Mouse (Mus musculus) embryonic fibroblast, embryonic 13.5 days (primary cell): ENCODE measurements around the gene Ip6k1. TPM values are rescaled to one million over a fixed set of nuclear protein-coding genes. Genes with fewer than 3 reads are reported as not detected.
A peak's percentile ranks its signal among the peaks of the same experiment; 100 is the strongest.

ENCODE experiments used
- H3K27ac ChIP-seq: 2 replicates; pipeline ENCODE4 v1.5.1; 2012; ENCODE audit warnings: low read length, control low read depth, inconsistent platforms; ENCODE audit not compliant: insufficient read depth
- H3K4me1 ChIP-seq: 2 replicates; pipeline ENCODE4 v1.6.1; 2011; ENCODE audit warnings: low read length; ENCODE audit not compliant: control insufficient read depth, insufficient read depth
- H3K4me3 ChIP-seq: 2 replicates; pipeline ENCODE4 v1.5.1; 2011; ENCODE audit warnings: mild to moderate bottlenecking, control low read depth, low read length; ENCODE audit not compliant: insufficient read depth
- CTCF ChIP-seq: IDR thresholded peaks from 2 replicates; pipeline ENCODE4 v1.5.1; 2011; ENCODE audit warnings: mild to moderate bottlenecking, control low read depth, low read length, moderate library complexity, borderline replicate concordance; ENCODE audit not compliant: insufficient read depth
- POLR2A ChIP-seq: IDR thresholded peaks from 2 replicates; pipeline ENCODE4 v1.6.1; 2011; ENCODE audit warnings: low read depth, mild to moderate bottlenecking, control low read depth, low read length, moderate library complexity
- polyA plus RNA-seq: library from polyadenylated mRNA; stranded (reverse); fragments of >200 nt; gene quantifications from 2 replicates; pipeline ENCODE4 v1.2.4, GENCODE M21; 2011; ENCODE audit warnings: low read depth; ENCODE audit not compliant: missing spikeins, insufficient read length

The Ip6k1 gene
- 54.9 and 57.9 TPM in 2 replicates for polyA plus RNA-seq

DNA sequence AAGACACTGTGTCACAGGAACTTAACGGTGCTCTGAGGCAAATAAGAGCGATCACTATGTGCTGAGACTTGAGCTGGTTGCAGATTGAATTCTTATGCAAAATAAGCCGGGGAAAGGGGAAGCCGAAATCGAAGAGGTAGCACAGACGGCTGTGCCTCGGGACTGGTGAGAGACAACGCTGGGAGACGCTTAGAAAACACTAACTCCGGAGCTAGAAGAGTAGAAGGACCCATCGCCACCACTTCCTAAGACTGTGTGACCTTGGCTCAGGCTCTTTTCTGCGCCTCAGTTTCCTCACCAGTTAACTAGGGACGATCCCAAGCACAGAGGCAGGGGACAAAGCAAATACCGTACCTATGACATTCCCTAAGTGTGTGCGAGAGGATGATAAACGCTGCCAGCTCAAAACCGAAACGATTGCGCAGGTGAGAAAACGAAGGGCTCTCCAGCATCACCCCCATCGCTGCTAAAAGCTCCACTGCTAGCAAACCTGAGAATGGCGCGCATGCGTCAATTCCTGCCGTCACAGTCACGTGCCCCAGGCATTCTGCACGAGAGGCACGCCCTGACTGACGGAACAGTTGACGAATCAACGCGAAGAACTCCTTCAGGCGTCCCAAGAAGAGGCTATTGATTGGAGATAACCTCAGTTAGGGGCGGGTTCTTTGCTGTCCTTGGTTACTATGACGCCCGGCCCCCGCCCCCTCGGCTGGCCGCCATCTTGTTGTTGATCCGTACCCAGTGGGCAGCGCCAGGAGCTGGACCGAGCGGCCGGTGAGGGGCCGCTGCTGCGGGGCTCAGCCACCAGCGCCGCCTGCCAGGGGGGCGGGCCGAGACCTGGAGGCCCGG, at the start of gene Ip6k1:
Gene Ip6k1, plus strand, starts transcription at position 580 of the 849 bp plus-strand sequence.
- peak within 1 kb of the TSS; percentile 90 for H3K4me3 ChIP-seq
- no peaks in the 10 kb centered on the region; the same call in 1 of the 2 replicates for H3K4me1 ChIP-seq
- TF ChIP-seq POLR2A = peak; percentile 97
- no peak for TF ChIP-seq CTCF
- peak within 1 kb of the TSS; percentile 49 for H3K27ac ChIP-seq

DNA sequence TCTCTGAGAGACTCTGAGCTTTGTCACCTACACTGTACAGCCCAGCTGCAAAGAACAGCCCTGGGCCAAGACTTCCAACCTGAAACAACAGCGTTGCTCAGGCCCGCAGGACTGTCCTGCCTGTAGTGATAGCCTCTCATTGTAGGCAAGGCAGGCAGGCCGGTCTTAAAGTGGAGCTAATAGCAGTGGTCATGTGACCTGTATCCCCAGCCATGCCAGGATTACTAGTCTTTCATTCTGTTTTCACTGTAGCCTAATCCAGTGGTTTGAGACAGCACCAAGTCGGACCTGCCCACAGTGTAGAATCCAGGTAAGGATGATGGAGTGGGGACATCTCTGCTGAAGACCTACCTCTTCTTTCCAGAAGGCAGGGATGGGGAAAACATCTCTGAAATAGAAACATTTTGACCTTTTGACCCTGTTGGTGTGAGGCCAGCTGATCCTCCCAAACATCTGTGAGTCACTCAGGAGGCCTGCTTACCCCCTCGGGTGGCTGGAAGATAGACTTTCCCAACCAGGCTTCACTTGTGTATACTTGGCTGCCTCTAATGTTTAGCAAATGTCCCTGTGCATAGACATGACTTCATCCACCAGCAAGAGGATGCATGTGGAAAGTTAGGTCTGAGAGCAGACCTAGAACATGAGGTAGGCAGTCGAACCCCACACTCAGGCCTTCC, 46.5 kb upstream of the Ip6k1 start:
- TF ChIP-seq CTCF (no peak), POLR2A (no peak)
- Histone ChIP-seq H3K4me3 (no peak overlapping the region), H3K4me1 (peaks cover 13% of the 10 kb centered on the region), H3K27ac (no peak overlapping the region)

DNA sequence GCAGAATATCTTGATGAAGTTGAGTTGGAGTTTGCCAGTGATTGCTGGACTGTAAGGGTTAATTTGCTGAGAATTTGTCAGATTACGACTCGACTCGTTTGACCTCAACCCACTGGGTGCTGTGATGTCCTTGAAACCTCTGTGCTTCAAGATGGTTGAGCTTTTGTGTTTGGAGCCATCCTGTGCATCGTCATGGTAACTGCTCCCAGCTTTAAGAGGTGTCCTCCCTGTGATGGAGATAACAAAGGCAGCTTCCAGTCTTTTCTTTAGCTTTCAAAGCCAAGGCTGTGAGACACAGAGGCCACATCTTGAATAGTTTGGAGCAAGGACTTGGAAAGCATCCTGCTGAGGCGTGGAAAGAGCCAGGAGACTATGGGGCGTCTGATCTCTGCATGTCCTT, 45.2 kb upstream of the Ip6k1 start:
- Histone ChIP-seq H3K4me3 (no peak overlapping the region), H3K4me1 (peaks cover 7% of the 10 kb centered on the region), H3K27ac (no peak overlapping the region)
- no peak for TF ChIP-seq CTCF
- no peak for TF ChIP-seq POLR2A

DNA sequence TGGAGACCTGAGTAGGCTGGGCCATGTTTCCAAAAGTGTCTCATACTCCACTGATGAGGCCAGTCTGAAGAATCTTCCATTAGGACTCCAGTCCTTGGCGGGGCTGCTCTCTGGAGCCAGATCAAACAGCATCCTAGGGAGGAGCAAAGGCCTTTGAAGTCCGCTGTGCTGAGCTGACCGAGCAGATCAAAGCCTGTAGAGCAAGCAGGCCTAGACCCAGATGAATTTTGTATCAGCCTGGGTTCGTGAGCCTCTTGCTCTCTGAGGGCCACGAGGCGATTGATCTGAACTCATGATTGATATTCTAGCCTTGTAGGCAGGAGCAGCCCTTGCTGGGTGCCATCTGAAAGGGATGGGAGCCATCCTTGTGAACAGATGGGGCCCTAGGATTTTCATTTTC, 42.4 kb upstream of the Ip6k1 start:
- peaks cover 7% of the 10 kb centered on the region for H3K4me1 ChIP-seq
- no peak overlapping the region for H3K4me3 ChIP-seq
- TF ChIP-seq POLR2A (no peak), CTCF (no peak)
- H3K27ac ChIP-seq = no peak overlapping the region

GRCm38 (mm10) chr9:107960928-107961327, 41.4 kb upstream of the Ip6k1 start:
- Histone ChIP-seq H3K4me1 (peaks cover 2% of the 10 kb centered on the region), H3K4me3 (no peak overlapping the region), H3K27ac (no peak overlapping the region)
- TF ChIP-seq CTCF (no peak), POLR2A (no peak)

DNA sequence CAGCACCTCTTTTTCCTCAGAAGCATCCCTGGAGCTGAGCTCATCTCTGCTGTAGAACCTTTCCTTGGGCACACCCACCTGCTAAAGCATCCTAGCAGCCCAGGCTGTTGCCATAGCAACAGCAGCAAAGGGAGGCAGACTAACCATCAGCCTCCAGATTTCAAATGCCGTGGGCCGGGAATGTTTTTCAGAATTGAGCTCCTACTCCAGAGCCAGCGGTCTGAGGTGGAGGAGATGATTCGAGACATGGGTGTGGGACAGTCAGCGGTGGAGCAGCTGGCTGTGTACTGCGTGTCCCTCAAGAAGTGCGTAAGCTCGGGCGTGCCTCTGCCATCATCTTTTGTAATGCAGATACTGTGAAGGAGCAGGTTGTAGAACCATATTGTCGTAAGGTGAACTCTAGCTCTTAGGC, 40.9 kb upstream of the Ip6k1 start:
- H3K4me3 ChIP-seq = no peak overlapping the region
- TF ChIP-seq POLR2A (no peak), CTCF (no peak)
- no peak overlapping the region for H3K27ac ChIP-seq
- H3K4me1 ChIP-seq = no peaks in the 10 kb centered on the region

DNA sequence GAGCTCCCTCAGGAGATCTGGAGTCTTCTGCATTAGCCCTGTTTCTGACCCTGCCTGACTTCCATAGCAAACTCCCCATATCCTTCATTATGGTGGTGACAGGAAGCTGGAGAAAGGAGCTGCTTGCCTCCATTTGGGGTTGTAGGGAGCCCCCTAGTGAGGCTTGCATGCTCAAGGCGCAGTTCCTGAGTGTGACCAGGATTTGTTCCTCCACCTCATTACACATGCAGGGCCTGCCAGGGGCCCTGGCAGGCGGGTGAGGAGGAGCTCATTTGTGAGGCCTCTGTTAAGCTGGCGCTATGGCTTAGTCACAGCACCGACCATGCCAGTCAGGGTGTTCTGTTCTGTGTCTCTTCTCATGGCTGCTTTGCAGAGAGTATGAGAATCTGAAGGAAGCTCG, 40.4 kb upstream of the Ip6k1 start:
- TF ChIP-seq POLR2A (no peak), CTCF (peak; percentile 34; the same call in 1 of the 2 replicates)

DNA sequence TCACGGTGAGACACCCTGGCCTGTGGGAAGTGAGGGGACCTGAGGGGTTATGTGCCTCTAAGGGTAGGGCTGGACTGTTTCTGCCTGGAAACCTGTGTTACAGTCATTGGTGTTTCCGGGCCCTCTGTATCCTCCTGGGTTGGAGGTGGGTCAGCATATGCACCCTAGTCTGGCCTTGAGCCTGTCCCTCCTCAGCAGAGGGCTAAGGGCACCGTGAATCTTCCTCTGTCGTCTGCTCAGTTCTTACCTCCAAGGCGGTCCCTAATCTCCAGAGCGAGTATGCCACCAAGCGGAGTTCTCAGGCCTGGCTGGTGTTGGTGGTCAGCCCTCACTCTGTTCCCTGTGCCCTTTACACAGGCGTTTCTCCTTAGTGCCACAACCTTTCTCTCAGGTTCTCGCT, 39.4 kb upstream of the Ip6k1 start:
- no peak overlapping the region for H3K4me3 ChIP-seq
- H3K27ac ChIP-seq = no peak overlapping the region
- TF ChIP-seq POLR2A = no peak
- no peak for TF ChIP-seq CTCF
- no peaks in the 10 kb centered on the region for H3K4me1 ChIP-seq

More for the DNA sequence above, 40.4 kb upstream of the Ip6k1 start:
- Histone ChIP-seq H3K4me3 (no peak overlapping the region), H3K4me1 (no peaks in the 10 kb centered on the region), H3K27ac (no peak overlapping the region)

DNA sequence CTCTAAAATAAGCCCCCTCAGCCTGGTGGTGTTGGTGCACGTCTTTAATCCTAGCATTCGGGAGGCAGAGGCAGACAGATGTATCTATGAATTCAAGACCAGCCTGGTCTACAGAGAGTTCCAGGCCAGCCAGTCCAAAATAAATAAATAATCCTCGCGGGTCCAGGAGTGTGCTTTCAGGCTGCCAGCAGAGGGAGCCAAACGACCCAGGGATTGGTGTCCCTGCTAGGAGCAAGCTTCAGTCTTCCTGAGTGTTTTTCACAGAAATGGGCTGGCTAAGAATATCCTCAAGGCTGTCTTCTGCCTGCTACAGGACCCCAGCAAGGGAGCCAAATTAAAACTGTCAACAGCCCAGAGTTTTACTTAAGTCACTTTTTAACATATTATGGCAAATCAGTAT, 38.6 kb upstream of the Ip6k1 start:
- no peak overlapping the region for H3K27ac ChIP-seq
- H3K4me3 ChIP-seq = no peak overlapping the region
- no peaks in the 10 kb centered on the region for H3K4me1 ChIP-seq
- TF ChIP-seq POLR2A (no peak), CTCF (peak; percentile 78)

DNA sequence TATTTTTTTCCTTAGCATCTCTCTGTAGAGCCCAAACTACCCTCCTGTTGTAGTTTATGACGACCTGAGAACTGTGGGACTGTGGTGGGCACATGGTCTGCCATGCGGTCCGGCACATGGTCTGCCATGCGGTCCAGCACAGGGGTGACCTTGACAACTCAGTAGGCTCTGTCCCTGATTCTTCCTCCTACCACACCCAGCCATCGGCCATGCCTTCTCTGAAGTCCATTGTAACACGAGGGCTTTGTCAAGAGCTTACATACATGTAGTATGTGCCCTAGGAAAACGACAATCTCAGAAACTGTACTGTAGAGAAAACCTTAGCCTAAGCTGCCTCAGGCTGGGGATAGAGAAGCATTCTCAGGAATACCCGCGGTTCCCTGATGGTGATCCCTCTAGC, 37.6 kb upstream of the Ip6k1 start:
- Histone ChIP-seq H3K4me3 (no peak overlapping the region), H3K27ac (no peak overlapping the region), H3K4me1 (no peaks in the 10 kb centered on the region)
- TF ChIP-seq CTCF (no peak), POLR2A (no peak)
